Comparison of ENCODE assay signal across 12 mouse cellular contexts in genomic region chr9:91350861-91351291, GRCm38 (mm10). TPM values are rescaled to one million over a fixed set of nuclear protein-coding genes. Genes with fewer than 3 reads are reported as not detected.
DNase-seq lines count a peak whose midpoint lies in the region; ATAC-seq lines count a peak whose summit lies in the region.
"Had no signal": no experiment of that assay in that cellular context is flagged by ENCODE, and none has a peak within 500 bp of the region (broad histone marks: within the 10 kb centered on the region; RNA-seq: fewer than 3 reads in every experiment).

No protein-coding gene starts in this region.

- H3K27ac ChIP-seq in brown adipose tissue, adult 24 weeks (replicated peaks; ENCODE audit: low read depth, low read length) = peak overlapping the region; percentile 10; the same call in 1 of the 2 replicates
- H3K27ac ChIP-seq in forebrain, embryonic 16.5 days (ENCODE audit: low read length) = peak overlapping the region; percentile 49
- peak overlapping the region; percentile 70 for H3K27ac ChIP-seq in midbrain, embryonic 15.5 days
- H3K27ac ChIP-seq: embryonic facial prominence, embryonic 13.5 days had no signal

- H3K9me3 ChIP-seq in forebrain, embryonic 16.5 days (ENCODE audit: control insufficient read depth, low read length) = no peaks in the 10 kb centered on the region
- H3K9me3 ChIP-seq in midbrain, embryonic 15.5 days = no peaks in the 10 kb centered on the region
- H3K9me3 ChIP-seq: embryonic facial prominence, embryonic 13.5 days had no signal

- peak; percentile 78 to 82 for DNase-seq in cerebellum, postnatal 25 days
- DNase-seq in ovary, postnatal 14 days (ENCODE audit: low spot score) = no peak
- no peak for DNase-seq in frontal cortex, adult 2 months (ENCODE audit: extremely low spot score in 1 of 2, low spot score in 1 of 2)
- DNase-seq in urinary bladder, postnatal 25 days (ENCODE audit: low spot score) = no peak

- peaks cover 2% of the 10 kb centered on the region; the same call in 1 of the 2 replicates for H3K4me1 ChIP-seq in brown adipose tissue, adult 24 weeks (ENCODE audit: control insufficient read depth, insufficient read depth, insufficient read length, low read length)
- H3K4me1 ChIP-seq in forebrain, embryonic 16.5 days (replicated peaks; ENCODE audit: control insufficient read depth, insufficient read depth, low read length) = peaks cover 17% of the 10 kb centered on the region
- H3K4me1 ChIP-seq in midbrain, embryonic 15.5 days = peaks cover 9% of the 10 kb centered on the region; the same call in 1 of the 2 replicates
- H3K4me1 ChIP-seq: embryonic facial prominence, embryonic 13.5 days had no signal

- H3K4me2 ChIP-seq in forebrain, embryonic 16.5 days (ENCODE audit: low read length) = peak overlapping the region; percentile 36
- H3K4me2 ChIP-seq in midbrain, embryonic 15.5 days = peak overlapping the region; percentile 35
- H3K4me2 ChIP-seq: embryonic facial prominence, embryonic 13.5 days had no signal

- peaks cover 33% of the 10 kb centered on the region for H3K27me3 ChIP-seq in forebrain, embryonic 16.5 days (replicated peaks; ENCODE audit: control insufficient read depth, insufficient read depth, low read length)
- peaks cover 44% of the 10 kb centered on the region for H3K27me3 ChIP-seq in midbrain, embryonic 15.5 days (replicated peaks)

- ATAC-seq in forebrain, embryonic 16.5 days = peak; percentile 32
- ATAC-seq in midbrain, embryonic 15.5 days (replicated peaks) = no peak; the same call in 1 of the 2 replicates
- ATAC-seq in CD4-positive, CD25-positive, alpha-beta regulatory T cell, adult 4 months = no peak
- ATAC-seq: Patski had no signal

- H3K4me3 ChIP-seq in brown adipose tissue, adult 24 weeks (ENCODE audit: insufficient read depth, low read depth, low read length) = peak overlapping the region; percentile 56
- H3K4me3 ChIP-seq in forebrain, embryonic 16.5 days (replicated peaks; ENCODE audit: low read length) = peak overlapping the region; percentile 33
- H3K4me3 ChIP-seq in midbrain, embryonic 15.5 days = peak overlapping the region; percentile 26
- H3K4me3 ChIP-seq: embryonic facial prominence, embryonic 13.5 days; megakaryocyte, embryonic 14.5 days had no signal

- H3K36me3 ChIP-seq in forebrain, embryonic 16.5 days (ENCODE audit: control insufficient read depth, insufficient read depth) = no peaks in the 10 kb centered on the region
- no peaks in the 10 kb centered on the region for H3K36me3 ChIP-seq in midbrain, embryonic 15.5 days (replicated peaks)
- H3K36me3 ChIP-seq: embryonic facial prominence, embryonic 13.5 days had no signal

- WGBS in forebrain, embryonic 16.5 days = 2% methylated on average over 14 of the region's 14 CpGs
- WGBS in midbrain, embryonic 15.5 days = 1% methylated on average over 14 of the region's 14 CpGs

- H3K9ac ChIP-seq in forebrain, embryonic 16.5 days (replicated peaks; ENCODE audit: low read depth, low read length) = peak overlapping the region; percentile 23
- H3K9ac ChIP-seq in midbrain, embryonic 15.5 days = no peak overlapping the region; the same call in 1 of the 2 replicates
- H3K9ac ChIP-seq: embryonic facial prominence, embryonic 13.5 days had no signal

RNA-seq across cellular contexts. Expression of gene Zic4, which starts 11.3 kb away (rescaled TPM):
- 0.79 and 1.8 TPM in 2 replicates for polyA plus RNA-seq in brown adipose tissue, adult 24 weeks (2012; ENCODE audit: insufficient read depth, insufficient read length, missing spikeins)
- 28.3 and 47.6 TPM in 2 replicates for polyA plus RNA-seq in forebrain, embryonic 16.5 days (2015; fragmentation: Nextera tagmentation; extraction: Ambion mirVana)
- 53.1 and 59.1 TPM in 2 replicates for polyA plus RNA-seq in midbrain, embryonic 15.5 days (2015; fragmentation: Nextera tagmentation; extraction: Ambion mirVana)
- polyA plus RNA-seq in CD4-positive, CD25-positive, alpha-beta regulatory T cell, adult 4 months (2017; shearing (Covaris generic)) = under 1 TPM in 1 of 2 experiments, not detected in 1; 0.24 TPM
- polyA plus RNA-seq in frontal cortex, adult 2 months (2012; rRNA removed) = 9.9 and 10.3 TPM in 2 replicates
- polyA plus RNA-seq: Patski; stomach, embryonic 14.5 days had no signal

RNA-seq across cellular contexts. Expression of gene Zic1, which starts 14.7 kb away (rescaled TPM):
- polyA plus RNA-seq in brown adipose tissue, adult 24 weeks (2012; ENCODE audit: insufficient read depth, insufficient read length, missing spikeins) = 3.2 and 4.1 TPM in 2 replicates
- 4.5 and 8.0 TPM in 2 replicates for polyA plus RNA-seq in forebrain, embryonic 16.5 days (2015; fragmentation: Nextera tagmentation; extraction: Ambion mirVana)
- 10.0 and 11.6 TPM in 2 replicates for polyA plus RNA-seq in midbrain, embryonic 15.5 days (2015; fragmentation: Nextera tagmentation; extraction: Ambion mirVana)
- polyA plus RNA-seq in CD4-positive, CD25-positive, alpha-beta regulatory T cell, adult 4 months (2017; shearing (Covaris generic)) = not detected
- polyA plus RNA-seq in frontal cortex, adult 2 months (2012; rRNA removed) = 113 and 143 TPM in 2 replicates
- polyA plus RNA-seq: Patski; stomach, embryonic 14.5 days had no signal

Comparison
In these comparisons a context has a peak if more than half of its experiments do, and no peak if none do; other contexts are left out.
1. H3K27ac ChIP-seq: peak in every context shown above with its lines; median percentile 70 in midbrain, embryonic 15.5 days; 49 in forebrain, embryonic 16.5 days; 10 in brown adipose tissue, adult 24 weeks.
2. DNase-seq: peak in cerebellum, postnatal 25 days (2 of 2); none in ovary, postnatal 14 days (single experiment), frontal cortex, adult 2 months (0 of 2) and urinary bladder, postnatal 25 days (single experiment).
3. Peak in every context shown above with its lines, with median percentiles within 50 percentile points of each other: H3K4me3 ChIP-seq.